Mouse (Mus musculus) NIH3T3 (cell line): ENCODE data around the gene Lrrc49.

Experiments used
- DNase-seq: peaks from one replicate; pipeline ENCODE4 v3.0.0-alpha.2; 2012; ENCODE audit warnings: low read depth

The Lrrc49 gene

DNA sequence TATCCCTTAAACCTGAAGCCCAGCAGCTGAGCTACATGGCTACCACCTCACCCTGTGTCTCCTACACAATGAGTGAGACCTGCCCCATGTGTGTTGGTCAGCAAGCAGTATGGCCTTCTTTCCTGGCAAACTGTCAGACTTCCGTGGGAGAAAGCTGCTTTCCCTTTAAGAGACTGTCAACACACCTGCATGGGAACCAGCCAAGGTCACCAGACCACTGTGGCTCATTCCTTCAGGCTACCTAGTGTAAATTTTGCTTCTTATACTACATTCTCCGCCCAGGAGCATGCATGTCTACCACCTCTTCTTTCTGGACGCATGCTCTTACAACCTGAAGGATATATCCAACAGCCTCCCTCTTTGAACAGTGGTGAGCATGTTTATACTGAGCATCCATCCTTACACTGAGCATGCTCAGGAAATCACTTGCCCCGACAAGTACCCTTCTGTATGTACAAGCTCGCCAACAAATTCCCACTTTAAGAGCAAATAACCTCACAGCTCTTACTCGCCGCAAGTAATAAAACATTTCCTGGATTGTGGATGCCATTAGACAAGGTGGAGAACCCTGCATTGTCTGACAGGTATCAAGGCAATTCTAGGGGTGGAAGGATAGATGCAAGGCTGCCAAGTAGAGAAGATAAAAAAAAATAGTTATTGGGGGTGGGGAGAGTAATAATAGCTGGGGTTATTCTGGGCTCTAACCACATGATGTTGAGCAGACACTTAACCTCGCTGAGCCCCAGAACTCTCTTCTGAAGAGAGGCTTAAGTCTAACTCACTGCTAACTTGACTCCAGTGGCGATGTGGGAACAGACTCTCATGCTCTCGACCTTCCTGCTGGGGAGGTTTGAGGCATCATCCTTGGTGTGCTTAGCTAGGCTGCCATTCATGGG is 158.4 kb downstream of the Lrrc49 start:
- DNase-seq = no peak

- DNase-seq = peak; percentile 8
Observed at GRCm38 (mm10) chr9:60528269-60528668, 159.7 kb downstream of the Lrrc49 start.

- DNase-seq = peak; percentile 4
Observed at GRCm38 (mm10) chr9:60527836-60528235, 160.1 kb downstream of the Lrrc49 start.

DNA sequence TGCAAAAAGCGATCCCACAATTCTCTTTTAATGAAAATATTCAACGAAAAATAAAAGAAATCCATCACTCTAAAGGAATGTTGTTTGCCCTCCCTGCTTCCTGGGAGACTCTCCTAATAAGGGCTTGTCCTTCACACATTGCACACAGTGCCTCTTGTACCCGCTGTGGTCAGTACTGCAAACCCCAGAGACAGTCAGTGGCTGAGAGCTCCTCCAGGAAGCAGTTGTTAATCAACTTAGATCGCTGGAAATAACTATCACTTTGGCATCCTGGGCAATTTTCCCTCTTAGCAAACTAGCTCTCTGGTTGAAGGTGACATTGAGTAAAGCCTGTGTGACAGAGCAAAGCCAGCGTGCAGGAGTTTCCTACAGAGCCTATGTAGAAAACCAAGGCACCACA is 160.9 kb downstream of the Lrrc49 start:
- no peak for DNase-seq

DNA sequence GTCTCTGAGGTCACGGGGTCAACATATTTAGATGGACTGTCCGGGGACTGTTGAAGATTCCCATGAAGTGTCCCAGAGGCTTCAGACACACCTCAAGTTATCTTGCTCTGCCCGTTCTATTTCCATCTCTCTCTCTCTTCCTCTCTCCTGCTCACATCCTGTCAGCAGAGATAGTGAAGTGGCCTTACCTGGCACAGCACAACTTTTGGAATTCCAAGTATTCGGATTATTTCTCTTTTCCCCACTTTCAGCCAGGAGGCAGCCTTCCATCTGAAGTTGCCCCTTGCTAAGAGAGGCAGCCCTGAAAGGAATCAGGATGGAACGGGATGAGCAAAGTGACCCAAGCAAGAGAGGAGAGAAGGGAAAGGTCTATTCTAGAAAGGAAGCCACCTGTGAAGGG is 161.8 kb downstream of the Lrrc49 start:
- DNase-seq = no peak

GRCm38 (mm10) chr9:60521806-60522264 is 166.1 kb downstream of the Lrrc49 start, which contains the start of gene Thsd4:
TSS of gene Thsd4 (minus strand) at chr9:60522046.
- DNase-seq = no peak

- no peak for DNase-seq
Observed at GRCm38 (mm10) chr9:60521143-60521542, 166.8 kb downstream of the Lrrc49 start.

GRCm38 (mm10) chr9:60519601-60520000 is 168.4 kb downstream of the Lrrc49 start:
- no peak for DNase-seq
